Mouse (Mus musculus): ENCODE measurements around the gene Gda.

DNA sequence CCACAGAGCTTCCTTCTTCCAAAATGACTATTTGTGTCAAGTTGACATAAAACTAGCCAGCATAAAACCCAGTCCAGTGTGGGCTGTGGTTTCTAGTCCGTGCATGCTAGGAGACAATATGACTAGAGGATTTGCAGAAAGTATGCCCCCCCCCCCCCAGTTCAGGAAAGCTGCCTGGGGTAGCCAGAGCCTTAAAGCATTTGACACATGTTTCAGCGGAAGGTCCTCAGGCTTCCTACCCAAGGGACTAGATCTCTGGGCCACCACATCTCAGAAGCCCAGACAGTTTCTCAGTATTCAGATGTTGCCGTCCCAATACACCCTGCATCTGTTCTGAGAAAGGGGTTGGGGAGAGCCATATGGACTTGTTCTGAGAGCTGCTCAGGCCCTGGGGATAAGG, 89.0 kb downstream of the Gda start:
- TF ChIP-seq EP300 (IDR thresholded peaks at IDR 0.05) (no peak), CTCF (IDR thresholded peaks at IDR 0.05) (no peak)

Data from lung, postnatal 0 days (tissue).